ENCODE assay signal across 8 mouse cellular contexts in genomic region chr7:139943674-139944281, GRCm38 (mm10). TPM values are rescaled to one million over a fixed set of nuclear protein-coding genes. Genes with fewer than 3 reads are reported as not detected.
A peak's percentile ranks its signal among the peaks of the same experiment; 100 is the strongest.
DNase-seq lines count a peak whose midpoint lies in the region; ATAC-seq and TF ChIP-seq lines count a peak whose summit lies in the region.

Gene Utf1, plus strand, starts transcription at chr7:139943789.

- no peak for TF ChIP-seq CTCF in kidney, postnatal 0 days (IDR thresholded peaks at IDR 0.05; ENCODE audit: low read depth)
- no peak for TF ChIP-seq CTCF in testis, adult 2 months (IDR thresholded peaks at IDR 0.05; ENCODE audit: control insufficient read depth, insufficient read depth, insufficient replicate concordance, low read depth, low read length)

- no peak for TF ChIP-seq POLR2A in testis, adult 2 months (IDR thresholded peaks at IDR 0.05; ENCODE audit: control insufficient read depth, low read depth, low read length)

- H3K36me3 ChIP-seq in heart, embryonic 13.5 days, result no peaks in the 10 kb centered on the region
- no peaks in the 10 kb centered on the region for H3K36me3 ChIP-seq in kidney, postnatal 0 days (ENCODE audit: insufficient read depth, low read length)
- no peaks in the 10 kb centered on the region for H3K36me3 ChIP-seq in megakaryocyte, embryonic 14.5 days (replicated peaks; ENCODE audit: low read length)
- no peaks in the 10 kb centered on the region for H3K36me3 ChIP-seq in testis, adult 2 months (ENCODE audit: control insufficient read depth, insufficient read depth, low read length)

- H3K4me1 ChIP-seq in heart, embryonic 13.5 days, result peaks cover 13% of the 10 kb centered on the region
- H3K4me1 ChIP-seq in kidney, postnatal 0 days (replicated peaks; ENCODE audit: insufficient read depth, low read length), result peaks cover 9% of the 10 kb centered on the region; the same call in 1 of the 2 replicates
- peaks cover 13% of the 10 kb centered on the region for H3K4me1 ChIP-seq in megakaryocyte, embryonic 14.5 days
- H3K4me1 ChIP-seq in testis, adult 2 months (ENCODE audit: control insufficient read depth, insufficient read depth, low read length), result peaks cover 29% of the 10 kb centered on the region

- no peak within 1 kb of the TSS for H3K27ac ChIP-seq in heart, embryonic 13.5 days (replicated peaks)
- no peak within 1 kb of the TSS for H3K27ac ChIP-seq in kidney, postnatal 0 days
- no peak within 1 kb of the TSS for H3K27ac ChIP-seq in testis, adult 2 months (ENCODE audit: control insufficient read depth, insufficient read depth, low read depth, low read length)

- H3K9me3 ChIP-seq in heart, embryonic 13.5 days, result no peaks in the 10 kb centered on the region
- no peaks in the 10 kb centered on the region for H3K9me3 ChIP-seq in kidney, postnatal 0 days (replicated peaks; ENCODE audit: low read length)
- H3K9me3 ChIP-seq in megakaryocyte, embryonic 14.5 days, result peaks cover 3% of the 10 kb centered on the region; the same call in 1 of the 2 replicates

- H3K4me2 ChIP-seq in heart, embryonic 13.5 days, result peak within 1 kb of the TSS; percentile 71
- H3K4me2 ChIP-seq in kidney, postnatal 0 days (ENCODE audit: low read length), result peak within 1 kb of the TSS; percentile 47

- peaks cover 98% of the 10 kb centered on the region for H3K27me3 ChIP-seq in heart, embryonic 13.5 days (replicated peaks)
- H3K27me3 ChIP-seq in kidney, postnatal 0 days (ENCODE audit: insufficient read depth, low read length), result peaks cover 45% of the 10 kb centered on the region
- peaks cover 91% of the 10 kb centered on the region for H3K27me3 ChIP-seq in megakaryocyte, embryonic 14.5 days (replicated peaks)
- peaks cover 7% of the 10 kb centered on the region; the same call in 1 of the 2 replicates for H3K27me3 ChIP-seq in testis, adult 2 months (ENCODE audit: control insufficient read depth, insufficient read depth, low read length)

- ATAC-seq in heart, embryonic 13.5 days (ENCODE audit: extremely low read depth, insufficient number of reproducible peaks, low FRiP score, low TSS enrichment), result no peak
- no peak for ATAC-seq in kidney, postnatal 0 days (replicated peaks; ENCODE audit: low FRiP score, low read depth)

- H3K9ac ChIP-seq in heart, embryonic 13.5 days, result peak within 1 kb of the TSS; percentile 67
- 0 out of 2 replicates have a peak within 1 kb of the TSS, but pooled peaks have one; percentile 10 for H3K9ac ChIP-seq in kidney, postnatal 0 days (ENCODE audit: low read depth, low read length)

- WGBS in heart, embryonic 13.5 days, result under 1% methylated on average over 59 of the region's 59 CpGs
- WGBS in kidney, postnatal 0 days, result under 1% methylated on average over 59 of the region's 59 CpGs

- DNase-seq in lung, adult 18-20 months, result peak; percentile 7 to 15
- DNase-seq in lung, postnatal 25 days (ENCODE audit: low spot score), result no peak
- DNase-seq in adrenal gland, postnatal 36 days, result peak; percentile 66 to 70
- DNase-seq in kidney, postnatal 0 days (ENCODE audit: low spot score), result peak; percentile 16
- no peak for DNase-seq in frontal cortex, postnatal 10 days (ENCODE audit: low spot score in 2 of 2)

- H3K4me3 ChIP-seq in heart, embryonic 13.5 days, result peak within 1 kb of the TSS; percentile 48
- peak within 1 kb of the TSS; percentile 31 for H3K4me3 ChIP-seq in kidney, postnatal 0 days (replicated peaks; ENCODE audit: low read depth, low read length)
- peak within 1 kb of the TSS; percentile 81 for H3K4me3 ChIP-seq in megakaryocyte, embryonic 14.5 days (replicated peaks)
- peak within 1 kb of the TSS; percentile 50 for H3K4me3 ChIP-seq in testis, adult 2 months (ENCODE audit: control insufficient read depth, low read depth, low read length)

RNA-seq across cellular contexts. Expression of gene Utf1, which starts in this region (rescaled TPM):
- total RNA-seq in adrenal gland, postnatal 36 days (2021), result not detected
- not detected in 2 replicates for polyA plus RNA-seq in heart, embryonic 13.5 days (2015; fragmentation: Nextera tagmentation; extraction: Ambion mirVana)
- not detected in 2 replicates for polyA plus RNA-seq in kidney, postnatal 0 days (2015; fragmentation: Nextera tagmentation; extraction: Ambion mirVana)
- not detected in 2 replicates for polyA plus RNA-seq in megakaryocyte, embryonic 14.5 days (2012; ENCODE audit: insufficient read depth, low replicate concordance)
- polyA plus RNA-seq in testis, adult 2 months (2012; rRNA removed), result 1.5 and 2.1 TPM in 2 replicates

Comparison
In these comparisons a context has a peak if more than half of its experiments do, and no peak if none do; other contexts are left out.
1. DNase-seq: peak in lung, adult 18-20 months (2 of 2); none in lung, postnatal 25 days (single experiment) and frontal cortex, postnatal 10 days (0 of 2).
2. Peak in DNase-seq in adrenal gland, postnatal 36 days; RNA of the gene not detected or under 1 TPM.
3. Peak in DNase-seq, H3K4me3 ChIP-seq, H3K9ac ChIP-seq and H3K4me2 ChIP-seq in kidney, postnatal 0 days; RNA of the gene not detected or under 1 TPM.
4. H3K4me3 ChIP-seq: peak in every context shown above with its lines; median percentile 81 in megakaryocyte, embryonic 14.5 days; 50 in testis, adult 2 months; 48 in heart, embryonic 13.5 days; 31 in kidney, postnatal 0 days.